Mouse (Mus musculus) liver, embryonic 11.5 days (tissue): ENCODE measurements around the gene Ak5. TPM values are rescaled to one million over a fixed set of nuclear protein-coding genes. Genes with fewer than 3 reads are reported as not detected.
A peak's percentile ranks its signal among the peaks of the same experiment; 100 is the strongest.

ENCODE experiments used
- ATAC-seq: fragments of 200-750 bp; cut with Nextera tagmentation; replicated peaks from 2 replicates; pipeline ENCODE4 v1.8.0; 2017; ENCODE audit warnings: moderate number of reproducible peaks, mild to moderate bottlenecking, moderate TSS enrichment, moderate library complexity; ENCODE audit not compliant: low FRiP score
- DNase-seq: peaks from one replicate; pipeline ENCODE4 v3.0.0-alpha.2; 2017; ENCODE audit warnings: low spot score
- H3K27ac ChIP-seq: fragments of 300-500 bp; sonication (generic); 2 replicates; pipeline ENCODE4 v1.5.1; 2014; ENCODE audit warnings: mild to moderate bottlenecking, low read depth, low read length, control low read depth
- H3K27me3 ChIP-seq: fragments of 300-500 bp; sonication (generic); replicated peaks from 2 replicates; pipeline ENCODE4 v1.6.1; 2014; ENCODE audit warnings: low read length, mixed read lengths; ENCODE audit not compliant: control insufficient read depth, insufficient read depth
- H3K36me3 ChIP-seq: fragments of 300-500 bp; sonication (generic); 2 replicates; pipeline ENCODE4 v1.6.1; 2014; ENCODE audit warnings: mild to moderate bottlenecking, low read length, moderate library complexity, mixed read lengths; ENCODE audit not compliant: control insufficient read depth, insufficient read depth
- H3K4me1 ChIP-seq: fragments of 300-500 bp; sonication (generic); replicated peaks from 2 replicates; pipeline ENCODE4 v1.6.1; 2014; ENCODE audit warnings: low read length, mixed read lengths; ENCODE audit not compliant: control insufficient read depth, insufficient read depth
- H3K4me2 ChIP-seq: fragments of 300-500 bp; sonication (generic); 2 replicates; pipeline ENCODE4 v1.6.1; 2014; ENCODE audit warnings: mild to moderate bottlenecking, control low read depth, moderate library complexity
- H3K4me3 ChIP-seq: fragments of 300-500 bp; sonication (generic); 2 replicates; pipeline ENCODE4 v1.5.1; 2014; ENCODE audit warnings: low read depth, low read length, control low read depth
- H3K9ac ChIP-seq: fragments of 300-500 bp; sonication (generic); 2 replicates; pipeline ENCODE4 v1.6.1; 2014; ENCODE audit warnings: low read depth, low read length, control low read depth
- H3K9me3 ChIP-seq: fragments of 300-500 bp; sonication (generic); 2 replicates; pipeline ENCODE4 v1.6.1; 2016; ENCODE audit warnings: low read length, inconsistent platforms, mixed read lengths; ENCODE audit not compliant: control insufficient read depth
- WGBS: fragments of 180-500 bp; shearing (Covaris S2); extraction: QIAGEN DNeasy Blood & Tissue Kit; methylation state at CpG from one replicate; pipeline ENCODE4 v1.1.7; 2014; 5-methylcytosine and 5-hydroxymethylcytosine counted together
- polyA plus RNA-seq: library from polyadenylated mRNA; unstranded; fragments of >200 nt; fragmentation: Nextera tagmentation; extraction: Ambion mirVana; gene quantifications from 2 replicates; pipeline ENCODE4 v1.2.1, GENCODE M21; 2014

Gene Ak5
- polyA plus RNA-seq, 1 experiment from 2014 or later, result 3.5 TPM

DNA sequence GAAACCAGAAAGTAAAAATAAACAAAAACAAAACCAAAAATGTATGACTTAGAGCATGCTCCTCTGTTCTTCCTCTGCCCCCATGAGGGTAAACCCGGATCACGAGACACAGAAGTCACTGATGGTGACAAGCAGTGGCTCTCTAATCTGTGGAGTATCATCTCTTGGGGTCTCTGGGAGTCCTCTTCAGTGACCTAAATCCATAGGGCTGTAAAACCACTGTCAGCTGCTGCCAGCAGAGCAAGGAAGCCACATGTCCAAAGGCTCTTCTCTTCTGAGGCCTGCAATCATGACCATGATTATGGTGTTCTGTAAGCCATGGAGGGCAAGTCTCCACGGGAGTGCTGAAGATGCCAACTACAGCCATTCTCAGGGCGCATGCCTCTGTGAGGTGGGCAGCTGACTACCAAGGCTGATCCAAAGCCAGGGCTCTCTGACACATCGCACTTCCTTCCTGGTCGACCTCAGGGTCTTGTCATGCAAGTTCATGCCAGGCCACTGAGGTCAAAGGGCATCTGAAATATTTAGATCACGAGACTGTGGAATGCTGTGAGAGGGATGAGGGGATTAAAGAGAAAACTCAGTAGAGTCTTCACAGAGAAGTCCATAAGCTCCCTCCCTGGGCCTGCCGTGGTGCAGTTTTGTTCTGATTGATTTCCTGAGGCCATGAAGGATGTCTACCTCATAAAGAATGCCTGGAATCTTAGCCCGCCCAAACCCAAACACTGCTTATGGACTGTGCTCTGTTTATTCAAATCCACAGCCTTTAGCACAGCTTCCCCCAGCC is 99.5 kb downstream of the Ak5 start:
- Histone ChIP-seq H3K36me3 (no peaks in the 10 kb centered on the region), H3K9ac (no peak overlapping the region), H3K4me2 (no peak overlapping the region), H3K4me1 (no peaks in the 10 kb centered on the region), H3K27ac (0 out of 2 replicates have a peak overlapping the region, but pooled peaks have one; percentile 23), H3K4me3 (no peak overlapping the region), H3K27me3 (no peaks in the 10 kb centered on the region), H3K9me3 (no peaks in the 10 kb centered on the region)
- 56% methylated on average over 9 of the region's 9 CpGs for WGBS
- ATAC-seq (peak; percentile 23), DNase-seq (peak; percentile 25)

DNA sequence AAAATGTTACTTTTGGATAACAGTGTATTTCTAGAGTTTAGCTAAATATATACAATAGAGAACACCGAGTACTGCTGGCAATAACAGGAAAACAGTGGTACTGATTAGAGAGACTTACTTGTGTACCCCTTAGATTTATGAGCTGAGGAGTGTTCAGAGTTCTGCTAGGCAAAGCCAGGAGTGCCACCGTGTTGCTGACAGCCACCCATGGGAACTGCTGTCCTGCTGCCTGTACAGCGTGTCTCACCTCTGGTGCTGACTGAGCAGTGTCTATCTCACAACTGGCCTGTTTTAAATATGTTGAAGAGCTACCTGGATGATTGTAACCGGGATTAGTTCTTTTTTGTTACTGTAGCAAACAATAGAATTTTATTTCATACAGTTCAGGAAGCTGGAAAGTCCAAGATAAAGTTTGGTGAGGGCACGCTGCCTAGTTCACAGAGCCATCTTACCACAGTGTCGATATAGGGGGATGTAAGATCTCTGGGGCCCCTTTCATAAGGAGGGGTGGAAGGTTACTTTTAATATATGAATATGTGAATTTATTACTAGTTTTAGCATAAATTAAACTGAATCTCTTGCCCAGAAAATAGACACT is 103.5 kb downstream of the Ak5 start:
- no peak overlapping the region for H3K9ac ChIP-seq
- WGBS, result 53% methylated on average over 6 of the region's 6 CpGs
- ATAC-seq, result no peak
- H3K27ac ChIP-seq, result no peak overlapping the region
- H3K4me1 ChIP-seq, result peaks cover under 1% of the 10 kb centered on the region; the same call in 1 of the 2 replicates
- no peaks in the 10 kb centered on the region for H3K27me3 ChIP-seq
- H3K4me2 ChIP-seq, result no peak overlapping the region
- H3K36me3 ChIP-seq, result no peaks in the 10 kb centered on the region
- DNase-seq, result no peak
- H3K4me3 ChIP-seq, result no peak overlapping the region
- H3K9me3 ChIP-seq, result no peaks in the 10 kb centered on the region

GRCm38 (mm10) chr3:152563833-152564232 is 104.3 kb downstream of the Ak5 start:
- Histone ChIP-seq H3K4me1 (peaks cover 7% of the 10 kb centered on the region; the same call in 1 of the 2 replicates), H3K27ac (no peak overlapping the region)
- ATAC-seq, result no peak

DNA sequence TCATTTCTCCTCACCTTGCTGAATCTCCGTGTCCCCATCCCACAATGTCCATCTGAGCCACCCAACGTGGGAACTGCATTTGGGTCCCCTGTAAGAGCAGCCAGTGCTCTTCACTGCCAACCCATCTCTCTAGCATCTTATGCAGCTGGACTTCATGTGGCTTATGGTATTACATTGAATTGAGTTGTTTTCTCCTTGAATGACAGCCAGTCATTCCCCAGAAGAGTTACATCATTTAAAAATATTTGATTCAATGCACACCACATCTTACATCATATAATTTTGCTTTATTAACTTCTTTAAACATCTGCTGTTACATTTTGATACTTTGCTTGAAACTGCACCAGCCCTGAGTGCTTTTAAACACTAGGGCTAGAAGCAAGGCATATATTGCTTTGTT is 106.5 kb downstream of the Ak5 start:
- DNase-seq, result no peak
- Histone ChIP-seq H3K9me3 (no peaks in the 10 kb centered on the region), H3K9ac (no peak overlapping the region), H3K36me3 (no peaks in the 10 kb centered on the region), H3K4me2 (no peak overlapping the region), H3K27me3 (no peaks in the 10 kb centered on the region), H3K27ac (no peak overlapping the region), H3K4me3 (no peak overlapping the region), H3K4me1 (peaks cover 14% of the 10 kb centered on the region)
- no peak for ATAC-seq
- WGBS, result 79% methylated on average over 2 of the region's 2 CpGs

More at GRCm38 (mm10) chr3:152563833-152564232, 104.3 kb downstream of the Ak5 start:
- no peaks in the 10 kb centered on the region for H3K27me3 ChIP-seq
- no peak for DNase-seq
- H3K4me3 ChIP-seq, result no peak overlapping the region
- no peak overlapping the region for H3K4me2 ChIP-seq
- H3K9ac ChIP-seq, result no peak overlapping the region
- H3K36me3 ChIP-seq, result no peaks in the 10 kb centered on the region
- no peaks in the 10 kb centered on the region for H3K9me3 ChIP-seq

GRCm38 (mm10) chr3:152559295-152559694 is 108.9 kb downstream of the Ak5 start:
- Histone ChIP-seq H3K9me3 (no peaks in the 10 kb centered on the region), H3K27ac (no peak overlapping the region), H3K4me3 (no peak overlapping the region), H3K9ac (no peak overlapping the region), H3K4me2 (no peak overlapping the region), H3K36me3 (no peaks in the 10 kb centered on the region), H3K27me3 (no peaks in the 10 kb centered on the region), H3K4me1 (peaks cover 14% of the 10 kb centered on the region)
- 34% methylated on average over 4 of the region's 4 CpGs for WGBS
- ATAC-seq, result peak; percentile 27; the same call in 1 of the 2 replicates
- DNase-seq, result no peak

DNA sequence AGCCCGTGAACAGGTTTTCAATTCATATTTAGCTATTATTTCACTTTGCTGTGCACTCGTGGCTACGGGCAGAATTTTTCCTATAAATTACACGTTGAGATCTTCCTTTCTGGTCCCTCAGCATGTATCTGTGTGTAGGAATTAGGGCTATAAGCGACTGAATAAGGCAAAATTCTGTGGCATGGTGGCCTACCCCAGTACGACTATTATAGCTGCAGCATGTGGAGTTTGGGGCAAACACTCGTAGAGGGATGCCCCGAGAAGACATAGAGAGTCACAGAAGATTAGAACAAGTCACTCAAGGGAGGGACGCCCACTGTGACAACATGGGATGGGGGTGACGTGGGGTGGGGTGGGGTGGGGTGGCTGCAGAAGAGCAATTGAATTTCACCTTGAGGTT is 110.1 kb downstream of the Ak5 start:
- Histone ChIP-seq H3K9me3 (no peaks in the 10 kb centered on the region), H3K4me2 (peak overlapping the region; percentile 40; the same call in 1 of the 2 replicates), H3K4me3 (no peak overlapping the region), H3K36me3 (no peaks in the 10 kb centered on the region), H3K9ac (no peak overlapping the region), H3K27ac (no peak overlapping the region), H3K4me1 (peaks cover 14% of the 10 kb centered on the region), H3K27me3 (no peaks in the 10 kb centered on the region)
- ATAC-seq (no peak; the same call in 1 of the 2 replicates), DNase-seq (no peak)
- WGBS, result 54% methylated on average over 10 of the region's 10 CpGs

- ATAC-seq (peak; percentile 95), DNase-seq (peak; percentile 81)
- H3K36me3 ChIP-seq, result no peaks in the 10 kb centered on the region
- H3K27me3 ChIP-seq, result no peaks in the 10 kb centered on the region
- 33% methylated on average over 12 of the region's 12 CpGs for WGBS
- no peak overlapping the region for H3K27ac ChIP-seq
- H3K4me1 ChIP-seq, result peaks cover 14% of the 10 kb centered on the region
- H3K4me2 ChIP-seq, result peak overlapping the region; percentile 40; the same call in 1 of the 2 replicates
- H3K9me3 ChIP-seq, result no peaks in the 10 kb centered on the region
- no peak overlapping the region for H3K9ac ChIP-seq
- H3K4me3 ChIP-seq, result no peak overlapping the region
Measured at GRCm38 (mm10) chr3:152557659-152558058, 110.5 kb downstream of the Ak5 start.

GRCm38 (mm10) chr3:152556919-152557318 is 111.2 kb downstream of the Ak5 start:
- Histone ChIP-seq H3K9ac (no peak overlapping the region), H3K9me3 (no peaks in the 10 kb centered on the region), H3K4me3 (no peak overlapping the region), H3K4me2 (no peak overlapping the region), H3K27ac (no peak overlapping the region), H3K36me3 (no peaks in the 10 kb centered on the region), H3K4me1 (peaks cover 15% of the 10 kb centered on the region), H3K27me3 (no peaks in the 10 kb centered on the region)
- no peak for DNase-seq
- no peak for ATAC-seq
- 88% methylated on average over 3 of the region's 3 CpGs for WGBS

GRCm38 (mm10) chr3:152556435-152556834 is 111.7 kb downstream of the Ak5 start:
- no peak for ATAC-seq
- Histone ChIP-seq H3K27ac (no peak overlapping the region), H3K4me1 (peaks cover 20% of the 10 kb centered on the region), H3K27me3 (no peaks in the 10 kb centered on the region), H3K9me3 (no peaks in the 10 kb centered on the region), H3K36me3 (no peaks in the 10 kb centered on the region), H3K4me3 (no peak overlapping the region), H3K9ac (no peak overlapping the region), H3K4me2 (no peak overlapping the region)
- DNase-seq, result no peak
- 22% methylated on average over 4 of the region's 4 CpGs for WGBS
